Mouse (Mus musculus) embryonic fibroblast, embryonic 13.5 days (primary cell): ENCODE measurements at regions not wholly inside any gene's neighbourhood (a gene's known extent, or its start where the extent isn't known, plus 50 kb on each side); places are given as distances from the start of the nearest gene placed in this dataset.

Source experiments
- CTCF ChIP-seq: IDR thresholded peaks from 2 replicates; pipeline ENCODE4 v1.5.1; 2011; ENCODE audit warnings: mild to moderate bottlenecking, control low read depth, low read length, moderate library complexity, borderline replicate concordance; ENCODE audit not compliant: insufficient read depth
- POLR2A ChIP-seq: IDR thresholded peaks from 2 replicates; pipeline ENCODE4 v1.6.1; 2011; ENCODE audit warnings: low read depth, mild to moderate bottlenecking, control low read depth, low read length, moderate library complexity

DNA sequence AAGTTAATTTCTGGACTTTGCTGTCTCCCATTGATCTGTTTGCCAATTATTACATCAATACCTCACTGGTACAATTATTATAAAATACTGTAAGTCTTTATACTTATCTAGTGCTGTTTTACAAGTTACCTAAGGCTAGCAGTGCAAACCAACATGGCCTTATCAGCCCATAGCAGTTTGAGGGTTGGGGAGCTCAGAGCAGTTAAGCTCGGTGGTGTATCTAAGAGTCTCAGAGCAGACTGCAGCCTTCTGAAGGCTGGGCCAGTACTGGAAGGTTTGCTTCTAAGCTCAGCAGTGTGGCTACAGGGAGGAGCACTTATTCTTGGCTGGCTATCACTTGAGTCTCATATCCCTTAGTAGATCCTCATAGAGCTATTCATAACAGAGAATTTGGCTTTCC, 212.4 kb upstream of the Klf3 start:
- TF ChIP-seq POLR2A, result no peak
- no peak for TF ChIP-seq CTCF
